Mouse (Mus musculus) spleen, adult 2 months (tissue): ENCODE measurements around the gene Ttc1. TPM values are rescaled to one million over a fixed set of nuclear protein-coding genes. Genes with fewer than 3 reads are reported as not detected.

ENCODE experiments used
- DNase-seq, 2 experiments: peaks; one replicate each; pipeline versions ENCODE4 v3.0.0 to v3.0.0-alpha.2; 2012 to 2021; ENCODE audit warnings: low spot score in 2 of 2, low read depth in 1 of 2
- H3K27ac ChIP-seq: fragments of 200-500 bp; 2 replicates; pipeline ENCODE4 v1.5.1; 2012; ENCODE audit warnings: low read length, inconsistent platforms; ENCODE audit not compliant: insufficient read depth
- H3K27me3 ChIP-seq: fragments of 200-500 bp; 2 replicates; pipeline ENCODE4 v1.6.1; 2012; ENCODE audit warnings: mild to moderate bottlenecking, moderate library complexity, low read length, inconsistent platforms; ENCODE audit not compliant: control insufficient read depth, insufficient read depth
- H3K36me3 ChIP-seq: fragments of 200-500 bp; 2 replicates; pipeline ENCODE4 v1.6.1; 2012; ENCODE audit warnings: mild to moderate bottlenecking, low read length, inconsistent platforms; ENCODE audit not compliant: control insufficient read depth, insufficient read depth
- H3K4me1 ChIP-seq: fragments of 200-500 bp; 2 replicates; pipeline ENCODE4 v1.6.1; 2011; ENCODE audit warnings: inconsistent platforms; ENCODE audit not compliant: control insufficient read depth, insufficient read depth, insufficient read length
- H3K4me3 ChIP-seq: fragments of 200-500 bp; 2 replicates; pipeline ENCODE4 v1.5.1; 2011; ENCODE audit warnings: mild to moderate bottlenecking, inconsistent platforms; ENCODE audit not compliant: insufficient read depth, insufficient read length; ENCODE audit errors: extremely low read depth
- CTCF ChIP-seq: fragments of 200-500 bp; IDR thresholded peaks from 2 replicates; pipeline ENCODE4 v1.5.1; 2011; ENCODE audit warnings: mild to moderate bottlenecking, inconsistent platforms; ENCODE audit not compliant: insufficient read depth, insufficient read length, insufficient replicate concordance; ENCODE audit errors: extremely low read depth
- POLR2A ChIP-seq: fragments of 200-500 bp; IDR thresholded peaks from 2 replicates; pipeline ENCODE4 v1.6.1; 2011; ENCODE audit warnings: low read depth, low read length, inconsistent platforms
- WGBS: fragments of 180-500 bp; shearing (Covaris S2); methylation state at CpG from one replicate; pipeline ENCODE4 v1.1.7; 2018; 5-methylcytosine and 5-hydroxymethylcytosine counted together
- polyA plus RNA-seq: library from polyadenylated mRNA; depleted of rRNA; stranded (reverse); fragments of >200 nt; gene quantifications from 2 replicates; pipeline ENCODE4 v1.2.3, GENCODE M21; 2012; rRNA removed

Gene Ttc1
- polyA plus RNA-seq: 4.4 and 4.9 TPM in 2 replicates

DNA sequence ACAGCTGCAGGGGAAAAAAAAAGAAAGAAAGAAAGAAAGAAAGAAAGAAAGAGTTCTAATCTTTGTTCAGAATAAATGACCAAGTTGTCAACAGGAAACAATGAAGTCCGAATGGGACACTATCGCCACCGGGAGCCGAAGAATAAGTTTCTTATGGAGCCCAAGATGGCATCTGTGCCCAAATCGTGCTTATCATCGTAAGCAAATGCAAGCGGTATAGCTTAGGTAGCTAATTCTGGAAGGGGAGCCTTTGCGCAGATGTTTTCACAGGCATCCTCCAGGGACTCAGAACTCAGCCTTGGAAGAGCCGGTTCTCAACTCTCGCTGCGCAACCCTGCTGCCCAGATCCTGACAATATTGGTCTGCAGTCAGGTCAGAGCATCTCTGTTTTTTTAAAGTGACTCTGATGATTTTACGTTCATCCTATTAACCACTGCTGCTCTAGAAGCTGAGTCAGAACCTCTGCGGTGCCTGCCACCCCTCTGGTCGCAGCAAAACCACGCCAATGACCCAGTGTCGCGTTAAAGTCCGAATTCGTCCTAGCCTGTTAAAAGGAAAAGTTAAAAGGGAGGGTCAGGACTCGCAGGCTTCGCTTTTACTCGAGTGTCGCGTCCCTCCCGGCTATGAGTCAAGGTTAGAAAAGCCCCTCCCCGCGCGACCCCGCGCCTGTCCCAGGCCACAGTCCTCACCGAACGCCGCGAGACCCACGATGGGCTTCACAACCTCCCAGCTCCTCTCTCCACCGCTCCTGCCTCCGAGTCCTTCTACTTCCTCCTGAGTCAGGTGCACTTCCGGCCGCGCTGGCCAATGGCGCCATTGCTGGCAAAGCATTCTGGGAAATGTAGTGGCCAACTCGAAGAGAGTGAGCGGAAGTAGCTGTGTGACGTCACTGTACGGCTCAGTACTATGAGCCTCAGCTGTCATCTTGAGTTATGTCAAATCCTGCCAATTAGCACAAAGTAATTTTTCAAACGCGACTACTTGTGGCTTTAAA lies at the start of gene Ttc1:
Gene Ttc1, minus strand, starts transcription at position 776 of the 994 bp plus-strand sequence.
- TF ChIP-seq POLR2A (peak; percentile 91), CTCF (no peak)
- Histone ChIP-seq H3K27ac (peak within 1 kb of the TSS; percentile 63), H3K4me3 (peak within 1 kb of the TSS; percentile 86), H3K4me1 (no peaks in the 10 kb centered on the region), H3K27me3 (no peaks in the 10 kb centered on the region), H3K36me3 (peaks cover 10% of the 10 kb centered on the region; the same call in 1 of the 2 replicates)
- WGBS: 1% methylated on average over 47 of the region's 47 CpGs
- peak; percentile 96 for DNase-seq

- WGBS: 61% methylated on average over 8 of the region's 8 CpGs
- DNase-seq: no peak
- no peak overlapping the region for H3K4me3 ChIP-seq
- no peaks in the 10 kb centered on the region for H3K4me1 ChIP-seq
- no peaks in the 10 kb centered on the region for H3K36me3 ChIP-seq
- TF ChIP-seq CTCF: no peak
- no peak for TF ChIP-seq POLR2A
- no peaks in the 10 kb centered on the region for H3K27me3 ChIP-seq
- no peak overlapping the region for H3K27ac ChIP-seq
These were observed 48.2 kb upstream of the Ttc1 start for GRCm38 (mm10) chr11:43795992-43796391.

- TF ChIP-seq CTCF (no peak), POLR2A (no peak)
- H3K27ac ChIP-seq: no peak overlapping the region
- DNase-seq: no peak
- no peaks in the 10 kb centered on the region for H3K4me1 ChIP-seq
- no peak overlapping the region for H3K4me3 ChIP-seq
- WGBS: 91% methylated on average over 6 of the region's 6 CpGs
- H3K36me3 ChIP-seq: no peaks in the 10 kb centered on the region
- H3K27me3 ChIP-seq: no peaks in the 10 kb centered on the region
These were observed 42.6 kb upstream of the Ttc1 start for GRCm38 (mm10) chr11:43790446-43790845.

GRCm38 (mm10) chr11:43783772-43784171 lies 36.0 kb upstream of the Ttc1 start:
- DNase-seq: peak in 1 of 2 experiments; percentile 26
- H3K4me1 ChIP-seq: no peaks in the 10 kb centered on the region
- peak; percentile 56; the same call in 1 of the 2 replicates for TF ChIP-seq CTCF
- no peak for TF ChIP-seq POLR2A
- H3K27me3 ChIP-seq: no peaks in the 10 kb centered on the region
- H3K4me3 ChIP-seq: no peak overlapping the region
- H3K27ac ChIP-seq: no peak overlapping the region
- H3K36me3 ChIP-seq: no peaks in the 10 kb centered on the region
- WGBS: 10% methylated on average over 2 of the region's 2 CpGs

DNA sequence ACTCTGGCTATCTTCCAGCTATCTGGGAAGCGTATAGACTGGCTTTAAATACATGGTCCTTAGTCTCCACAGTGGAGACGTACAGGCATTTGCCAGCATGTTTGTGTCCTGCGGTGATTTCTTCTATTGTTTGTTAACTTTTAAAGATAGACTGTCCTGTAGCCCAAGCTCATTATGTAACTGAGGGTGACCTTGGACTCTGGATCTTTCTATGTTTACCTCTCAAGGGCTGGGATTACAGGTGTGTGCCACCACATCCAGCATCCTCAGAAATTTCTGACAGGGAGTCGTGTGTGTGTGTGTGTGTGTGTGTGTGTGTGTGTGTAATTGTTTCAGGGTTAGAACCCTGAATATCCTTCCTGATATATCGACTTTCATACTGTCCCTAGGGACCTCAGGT lies 35.3 kb upstream of the Ttc1 start:
- TF ChIP-seq POLR2A (no peak), CTCF (no peak)
- WGBS: 78% methylated on average over 5 of the region's 5 CpGs
- Histone ChIP-seq H3K4me3 (no peak overlapping the region), H3K4me1 (no peaks in the 10 kb centered on the region), H3K36me3 (no peaks in the 10 kb centered on the region), H3K27me3 (no peaks in the 10 kb centered on the region), H3K27ac (no peak overlapping the region)
- no peak for DNase-seq

GRCm38 (mm10) chr11:43779551-43779950 lies 31.7 kb upstream of the Ttc1 start:
- 67% methylated on average over 5 of the region's 5 CpGs for WGBS
- Histone ChIP-seq H3K36me3 (no peaks in the 10 kb centered on the region), H3K27ac (no peak overlapping the region), H3K4me1 (no peaks in the 10 kb centered on the region; the same call in 1 of the 2 replicates), H3K4me3 (no peak overlapping the region), H3K27me3 (peaks cover 8% of the 10 kb centered on the region)
- TF ChIP-seq CTCF: no peak
- no peak for TF ChIP-seq POLR2A
- DNase-seq: no peak

DNA sequence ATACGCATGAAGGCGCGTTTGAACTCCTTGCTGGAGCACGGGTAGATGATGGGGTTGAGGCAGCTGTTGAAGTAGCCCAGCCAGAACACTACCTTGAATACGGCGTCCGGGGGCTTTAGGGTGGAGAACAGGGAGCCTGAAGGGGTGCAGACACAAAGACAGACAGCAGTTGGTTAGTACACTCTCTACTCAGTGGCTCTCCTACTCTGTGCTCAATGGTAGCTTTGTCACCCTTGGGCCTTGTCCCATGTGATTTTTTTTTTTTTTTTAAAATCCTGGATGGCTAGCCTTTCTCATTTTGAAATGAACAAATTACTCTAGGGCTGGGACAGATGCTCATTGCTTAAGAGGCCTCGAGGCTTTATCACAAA lies 28.5 kb upstream of the Ttc1 start:
- Histone ChIP-seq H3K27ac (no peak overlapping the region), H3K36me3 (no peaks in the 10 kb centered on the region), H3K4me3 (no peak overlapping the region), H3K27me3 (peaks cover 8% of the 10 kb centered on the region), H3K4me1 (no peaks in the 10 kb centered on the region; the same call in 1 of the 2 replicates)
- no peak for DNase-seq
- WGBS: 33% methylated on average over 8 of the region's 8 CpGs
- no peak for TF ChIP-seq POLR2A
- TF ChIP-seq CTCF: no peak
